Mouse (Mus musculus): Measurements from ENCODE around the gene Pomt1. TPM values are rescaled to one million over a fixed set of nuclear protein-coding genes. Genes with fewer than 3 reads are reported as not detected.
A peak's percentile ranks its signal among the peaks of the same experiment; 100 is the strongest.

Gene Pomt1
- polyA plus RNA-seq, 1 experiment from 2014 or later = 15.5 TPM

DNA sequence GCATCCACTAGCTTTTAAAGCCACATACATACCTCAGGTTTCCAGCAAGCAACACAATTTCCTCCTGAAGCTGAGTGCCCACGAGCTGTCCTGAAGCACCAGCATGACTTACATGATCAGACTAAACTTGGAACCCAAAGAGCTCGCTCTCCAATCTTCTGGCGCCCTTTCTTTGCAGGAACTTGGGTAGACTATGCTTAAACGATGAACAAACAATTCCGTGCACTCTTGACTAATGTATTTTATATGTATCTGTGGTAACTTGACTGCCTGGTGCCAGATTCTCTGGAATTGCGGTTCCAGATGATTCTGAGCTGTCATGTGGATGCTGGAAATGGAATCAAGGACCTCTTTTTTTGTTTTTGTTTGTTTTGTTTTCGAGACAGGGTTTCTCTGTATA lies 957 bp upstream of the Pomt1 start:
- no peak for ATAC-seq (replicated peaks; ENCODE audit: insufficient number of reproducible peaks, low FRiP score, low TSS enrichment, low read depth)
- no peaks in the 10 kb centered on the region for H3K9me3 ChIP-seq (replicated peaks; ENCODE audit: control insufficient read depth, low read length)
- H3K36me3 ChIP-seq (replicated peaks; ENCODE audit: control insufficient read depth, insufficient read depth, low read depth, low read length) = peaks cover 14% of the 10 kb centered on the region
- WGBS = 34% methylated on average over 7 of the region's 7 CpGs
- no peak for DNase-seq (ENCODE audit: low spot score)
- H3K4me1 ChIP-seq (ENCODE audit: control insufficient read depth, insufficient read depth, low read length) = no peaks in the 10 kb centered on the region
- peak overlapping the region; percentile 67 for H3K9ac ChIP-seq (replicated peaks; ENCODE audit: low read length)
- H3K4me3 ChIP-seq (ENCODE audit: low read depth, low read length) = peak overlapping the region; percentile 57
- no peaks in the 10 kb centered on the region for H3K27me3 ChIP-seq (ENCODE audit: control insufficient read depth, insufficient read depth, low read length)
- no peak overlapping the region for H3K27ac ChIP-seq (replicated peaks; ENCODE audit: low read depth, low read length)
- peak overlapping the region; percentile 64 for H3K4me2 ChIP-seq (ENCODE audit: low read depth, low read length)

DNA sequence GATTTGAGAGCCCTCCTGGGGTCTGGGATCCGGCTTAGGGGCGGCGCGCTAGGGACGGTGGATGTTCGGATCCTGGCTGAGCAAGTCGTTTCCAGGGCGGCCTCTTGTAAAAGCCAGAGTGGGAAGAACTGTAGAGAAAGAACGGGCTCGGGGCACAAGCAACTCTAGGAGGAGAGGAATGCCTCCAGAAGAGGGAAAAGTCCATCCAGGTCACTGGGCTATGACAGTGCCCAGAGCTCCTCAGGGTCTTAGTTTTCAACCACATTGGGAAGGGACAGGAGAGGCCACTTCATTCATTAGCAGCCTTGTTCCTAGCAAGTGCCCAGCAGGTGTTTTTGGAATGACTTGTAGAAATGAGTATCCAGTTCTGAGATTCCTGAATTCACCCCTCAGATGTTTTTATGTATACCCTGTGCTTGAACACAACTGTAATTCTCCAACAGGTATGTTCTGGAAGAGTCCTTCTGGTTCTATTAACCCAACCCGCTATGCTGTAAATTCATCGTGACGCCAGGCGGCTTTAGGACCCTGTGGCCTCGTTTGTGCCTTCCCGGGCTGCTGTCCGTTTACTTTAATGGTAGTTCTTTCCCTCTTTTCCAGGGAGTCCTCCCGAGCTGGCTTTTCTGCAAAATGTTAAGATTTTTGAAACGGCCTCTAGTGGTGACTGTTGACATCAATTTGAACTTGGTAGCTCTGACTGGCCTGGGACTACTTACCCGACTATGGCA lies 534 bp downstream of the Pomt1 start:
- WGBS = under 1% methylated on average over 20 of the region's 20 CpGs
- Histone ChIP-seq H3K36me3 (replicated peaks; ENCODE audit: control insufficient read depth, insufficient read depth, low read depth, low read length) (peaks cover 5% of the 10 kb centered on the region), H3K27ac (replicated peaks; ENCODE audit: low read depth, low read length) (peak overlapping the region; percentile 30; the same call in 1 of the 2 replicates), H3K4me1 (ENCODE audit: control insufficient read depth, insufficient read depth, low read length) (no peaks in the 10 kb centered on the region), H3K27me3 (ENCODE audit: control insufficient read depth, insufficient read depth, low read length) (no peaks in the 10 kb centered on the region), H3K4me2 (ENCODE audit: low read depth, low read length) (peak overlapping the region; percentile 54), H3K9ac (replicated peaks; ENCODE audit: low read length) (peak overlapping the region; percentile 66), H3K9me3 (replicated peaks; ENCODE audit: control insufficient read depth, low read length) (no peaks in the 10 kb centered on the region), H3K4me3 (ENCODE audit: low read depth, low read length) (peak overlapping the region; percentile 57)
- ATAC-seq (replicated peaks; ENCODE audit: insufficient number of reproducible peaks, low FRiP score, low TSS enrichment, low read depth) = peak; percentile 63
- peak; percentile 87 for DNase-seq (ENCODE audit: low spot score)

DNA sequence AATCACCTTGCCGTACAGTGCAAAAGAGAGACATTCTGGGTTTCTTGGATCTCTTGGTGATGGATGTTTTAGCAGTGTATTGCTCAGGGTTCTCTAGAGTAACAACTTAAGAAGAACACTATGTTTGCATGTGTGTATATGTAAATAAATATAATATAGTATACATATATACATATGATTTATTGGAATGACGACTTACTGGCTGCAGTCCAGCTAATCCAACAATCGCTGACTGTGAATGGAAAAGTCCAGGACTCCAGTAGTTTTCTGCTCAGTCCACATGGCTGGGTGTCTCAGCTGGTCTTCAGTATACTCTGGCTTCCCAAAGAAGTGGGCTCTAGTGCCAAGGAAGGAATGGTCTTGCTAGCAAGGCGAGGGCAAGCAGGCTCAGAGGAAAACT lies 1.2 kb downstream of the Pomt1 start:
- ATAC-seq (replicated peaks; ENCODE audit: insufficient number of reproducible peaks, low FRiP score, low TSS enrichment, low read depth) (no peak), DNase-seq (ENCODE audit: low spot score) (no peak)
- peak overlapping the region; percentile 54 for H3K4me2 ChIP-seq (ENCODE audit: low read depth, low read length)
- no peaks in the 10 kb centered on the region for H3K27me3 ChIP-seq (ENCODE audit: control insufficient read depth, insufficient read depth, low read length)
- WGBS = 51% methylated on average over 4 of the region's 4 CpGs
- no peaks in the 10 kb centered on the region; the same call in 1 of the 2 replicates for H3K36me3 ChIP-seq (replicated peaks; ENCODE audit: control insufficient read depth, insufficient read depth, low read depth, low read length)
- peak overlapping the region; percentile 11; the same call in 1 of the 2 replicates for H3K9ac ChIP-seq (replicated peaks; ENCODE audit: low read length)
- H3K9me3 ChIP-seq (replicated peaks; ENCODE audit: control insufficient read depth, low read length) = no peaks in the 10 kb centered on the region
- H3K4me3 ChIP-seq (ENCODE audit: low read depth, low read length) = peak overlapping the region; percentile 57
- no peaks in the 10 kb centered on the region for H3K4me1 ChIP-seq (ENCODE audit: control insufficient read depth, insufficient read depth, low read length)
- no peak overlapping the region for H3K27ac ChIP-seq (replicated peaks; ENCODE audit: low read depth, low read length)

DNA sequence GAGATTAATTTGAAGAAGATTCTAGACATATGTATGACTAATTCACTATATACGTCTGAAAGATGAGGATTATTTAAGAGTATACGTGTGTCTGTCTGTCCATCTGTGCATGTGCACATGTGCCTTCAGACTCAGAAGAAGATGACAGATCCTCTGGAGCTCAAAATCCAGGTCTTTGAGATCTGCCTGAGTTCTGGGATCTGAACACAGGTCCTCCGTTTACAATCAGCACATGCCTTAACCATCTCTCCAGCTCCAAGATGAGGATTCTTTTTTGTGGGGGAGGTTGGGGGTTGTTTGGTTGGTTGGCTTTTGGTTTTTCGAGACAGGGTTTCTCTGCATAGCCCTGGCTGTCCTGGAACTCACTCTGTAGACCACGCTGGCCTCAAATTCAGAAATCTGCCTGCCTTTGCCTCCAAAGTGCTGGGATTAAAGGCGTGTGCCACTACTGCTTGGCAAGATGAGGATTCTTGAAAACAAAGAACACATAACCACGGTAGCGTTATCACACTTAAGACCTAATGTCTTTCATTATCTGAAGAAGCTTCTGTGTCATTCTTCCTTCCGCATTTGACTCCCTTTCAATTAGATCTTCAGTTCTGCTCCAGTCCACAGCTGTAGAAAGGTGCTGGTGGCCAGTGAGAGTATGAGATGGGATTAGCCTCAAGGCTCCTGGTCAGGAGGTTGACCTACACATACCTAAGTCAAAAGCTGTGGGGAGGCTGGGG lies 2.5 kb downstream of the Pomt1 start:
- no peak for ATAC-seq (replicated peaks; ENCODE audit: insufficient number of reproducible peaks, low FRiP score, low TSS enrichment, low read depth)
- no peaks in the 10 kb centered on the region for H3K36me3 ChIP-seq (replicated peaks; ENCODE audit: control insufficient read depth, insufficient read depth, low read depth, low read length)
- H3K4me1 ChIP-seq (ENCODE audit: control insufficient read depth, insufficient read depth, low read length) = no peaks in the 10 kb centered on the region
- no peaks in the 10 kb centered on the region for H3K9me3 ChIP-seq (replicated peaks; ENCODE audit: control insufficient read depth, low read length)
- no peak overlapping the region for H3K4me2 ChIP-seq (ENCODE audit: low read depth, low read length)
- WGBS = 90% methylated on average over 9 of the region's 9 CpGs
- no peak for DNase-seq (ENCODE audit: low spot score)
- no peak overlapping the region for H3K9ac ChIP-seq (replicated peaks; ENCODE audit: low read length)
- H3K4me3 ChIP-seq (ENCODE audit: low read depth, low read length) = no peak overlapping the region
- H3K27me3 ChIP-seq (ENCODE audit: control insufficient read depth, insufficient read depth, low read length) = no peaks in the 10 kb centered on the region
- no peak overlapping the region for H3K27ac ChIP-seq (replicated peaks; ENCODE audit: low read depth, low read length)

DNA sequence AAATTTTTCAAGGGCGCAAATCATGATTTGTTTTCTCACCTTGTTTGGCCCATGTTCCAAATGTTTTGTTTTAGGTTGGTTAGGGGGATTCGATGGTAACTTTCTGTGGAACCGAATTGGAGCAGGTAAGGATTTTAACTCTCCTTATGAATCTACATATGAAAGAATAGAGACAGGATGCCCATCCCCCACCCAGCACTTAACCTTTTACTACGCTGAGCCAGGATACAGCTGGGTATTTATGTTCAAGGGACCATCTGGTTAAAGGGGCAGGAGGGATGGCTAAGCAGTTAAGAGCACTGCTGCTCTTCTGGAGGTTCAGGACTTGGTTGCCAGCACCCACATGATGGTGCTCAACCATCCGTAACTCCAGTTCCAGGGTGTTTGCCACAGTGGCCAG lies 4.2 kb downstream of the Pomt1 start:
- no peaks in the 10 kb centered on the region for H3K27me3 ChIP-seq (ENCODE audit: control insufficient read depth, insufficient read depth, low read length)
- no peak overlapping the region for H3K27ac ChIP-seq (replicated peaks; ENCODE audit: low read depth, low read length)
- H3K36me3 ChIP-seq (replicated peaks; ENCODE audit: control insufficient read depth, insufficient read depth, low read depth, low read length) = no peaks in the 10 kb centered on the region; the same call in 1 of the 2 replicates
- H3K4me3 ChIP-seq (ENCODE audit: low read depth, low read length) = no peak overlapping the region
- no peaks in the 10 kb centered on the region for H3K9me3 ChIP-seq (replicated peaks; ENCODE audit: control insufficient read depth, low read length)
- H3K4me2 ChIP-seq (ENCODE audit: low read depth, low read length) = no peak overlapping the region
- DNase-seq (ENCODE audit: low spot score) = no peak
- no peaks in the 10 kb centered on the region for H3K4me1 ChIP-seq (ENCODE audit: control insufficient read depth, insufficient read depth, low read length)
- ATAC-seq (replicated peaks; ENCODE audit: insufficient number of reproducible peaks, low FRiP score, low TSS enrichment, low read depth) = no peak
- no peak overlapping the region for H3K9ac ChIP-seq (replicated peaks; ENCODE audit: low read length)
- WGBS = 81% methylated on average over 5 of the region's 5 CpGs

DNA sequence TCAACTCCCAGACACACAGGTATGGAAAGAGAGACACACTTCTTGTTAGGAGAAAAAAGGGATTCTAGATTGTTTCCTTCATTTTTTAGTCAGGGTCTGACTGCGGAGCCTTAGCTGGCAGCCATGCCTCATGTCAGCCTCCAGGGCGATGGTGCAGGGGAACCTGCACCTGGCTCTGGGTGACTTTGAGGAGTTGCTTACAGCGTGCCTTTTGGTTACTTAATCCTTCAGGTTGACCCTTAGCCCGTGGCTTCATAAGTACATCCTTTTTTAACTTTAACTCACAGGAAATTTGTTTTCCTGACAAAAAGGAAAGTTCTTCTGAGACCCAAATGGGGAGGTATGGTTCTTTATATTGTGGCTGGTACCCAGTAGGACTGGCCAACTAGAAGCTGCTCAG lies 6.6 kb downstream of the Pomt1 start:
- no peak for DNase-seq (ENCODE audit: low spot score)
- Histone ChIP-seq H3K36me3 (replicated peaks; ENCODE audit: control insufficient read depth, insufficient read depth, low read depth, low read length) (no peaks in the 10 kb centered on the region; the same call in 1 of the 2 replicates), H3K9ac (replicated peaks; ENCODE audit: low read length) (no peak overlapping the region), H3K4me3 (ENCODE audit: low read depth, low read length) (no peak overlapping the region), H3K4me2 (ENCODE audit: low read depth, low read length) (no peak overlapping the region), H3K4me1 (ENCODE audit: control insufficient read depth, insufficient read depth, low read length) (no peaks in the 10 kb centered on the region), H3K9me3 (replicated peaks; ENCODE audit: control insufficient read depth, low read length) (no peaks in the 10 kb centered on the region), H3K27me3 (ENCODE audit: control insufficient read depth, insufficient read depth, low read length) (no peaks in the 10 kb centered on the region), H3K27ac (replicated peaks; ENCODE audit: low read depth, low read length) (no peak overlapping the region)
- WGBS = 83% methylated on average over 4 of the region's 4 CpGs
- no peak for ATAC-seq (replicated peaks; ENCODE audit: insufficient number of reproducible peaks, low FRiP score, low TSS enrichment, low read depth)

DNA sequence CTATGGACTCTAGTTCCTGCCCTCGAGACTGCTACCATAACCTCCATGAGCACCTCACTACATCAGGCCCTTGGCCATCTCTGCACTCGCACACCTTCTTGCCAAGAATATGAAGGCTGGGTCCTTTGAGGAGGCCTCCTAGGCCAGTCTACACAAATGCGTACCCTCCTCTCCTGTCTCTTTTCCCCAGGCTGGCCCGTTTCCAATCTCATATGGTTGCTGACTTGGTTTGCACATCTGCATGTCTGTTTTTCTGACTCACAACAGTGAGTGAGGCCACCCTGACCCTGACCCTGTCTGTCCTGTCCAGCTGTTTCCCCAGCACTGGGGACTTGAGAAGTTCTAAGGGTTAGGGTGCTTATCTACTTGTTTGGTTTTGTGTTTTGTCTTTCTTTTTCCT lies 10.4 kb downstream of the Pomt1 start:
- Histone ChIP-seq H3K27ac (replicated peaks; ENCODE audit: low read depth, low read length) (no peak overlapping the region), H3K27me3 (ENCODE audit: control insufficient read depth, insufficient read depth, low read length) (no peaks in the 10 kb centered on the region), H3K4me3 (ENCODE audit: low read depth, low read length) (no peak overlapping the region), H3K4me2 (ENCODE audit: low read depth, low read length) (no peak overlapping the region), H3K4me1 (ENCODE audit: control insufficient read depth, insufficient read depth, low read length) (no peaks in the 10 kb centered on the region), H3K9me3 (replicated peaks; ENCODE audit: control insufficient read depth, low read length) (no peaks in the 10 kb centered on the region), H3K36me3 (replicated peaks; ENCODE audit: control insufficient read depth, insufficient read depth, low read depth, low read length) (no peaks in the 10 kb centered on the region; the same call in none of the 2 replicates), H3K9ac (replicated peaks; ENCODE audit: low read length) (no peak overlapping the region)
- WGBS = 88% methylated on average over 4 of the region's 4 CpGs
- ATAC-seq (replicated peaks; ENCODE audit: insufficient number of reproducible peaks, low FRiP score, low TSS enrichment, low read depth) = no peak
- DNase-seq (ENCODE audit: low spot score) = no peak
